Mouse (Mus musculus): ENCODE measurements around the gene Frmpd1. TPM values are rescaled to one million over a fixed set of nuclear protein-coding genes. Genes with fewer than 3 reads are reported as not detected.

Gene Frmpd1
- total and polyA plus RNA-seq, 2 experiments from 2014 or later: 4.6 to 20.5 TPM

GRCm38 (mm10) chr4:45222395-45222794 is 37.7 kb downstream of the Frmpd1 start:
- no peak overlapping the region for H3K27ac ChIP-seq
- H3K4me3 ChIP-seq (ENCODE audit: low read length): no peak overlapping the region
- H3K4me1 ChIP-seq (ENCODE audit: insufficient read depth, low read length): no peaks in the 10 kb centered on the region
- peak; percentile 36 for TF ChIP-seq CTCF (IDR thresholded peaks at IDR 0.05; ENCODE audit: low read depth)
- H3K9me3 ChIP-seq (ENCODE audit: low read length): no peaks in the 10 kb centered on the region
- H3K9ac ChIP-seq (replicated peaks; ENCODE audit: low read length): no peak overlapping the region
- no peak for ATAC-seq
- DNase-seq (ENCODE audit: low spot score): no peak
- WGBS: 96% methylated on average over 2 of the region's 2 CpGs
- H3K27me3 ChIP-seq (ENCODE audit: insufficient read depth, low read length): no peaks in the 10 kb centered on the region
- H3K4me2 ChIP-seq (ENCODE audit: low read depth, low read length): no peak overlapping the region
- no peaks in the 10 kb centered on the region for H3K36me3 ChIP-seq (ENCODE audit: insufficient read depth, low read length)

DNA sequence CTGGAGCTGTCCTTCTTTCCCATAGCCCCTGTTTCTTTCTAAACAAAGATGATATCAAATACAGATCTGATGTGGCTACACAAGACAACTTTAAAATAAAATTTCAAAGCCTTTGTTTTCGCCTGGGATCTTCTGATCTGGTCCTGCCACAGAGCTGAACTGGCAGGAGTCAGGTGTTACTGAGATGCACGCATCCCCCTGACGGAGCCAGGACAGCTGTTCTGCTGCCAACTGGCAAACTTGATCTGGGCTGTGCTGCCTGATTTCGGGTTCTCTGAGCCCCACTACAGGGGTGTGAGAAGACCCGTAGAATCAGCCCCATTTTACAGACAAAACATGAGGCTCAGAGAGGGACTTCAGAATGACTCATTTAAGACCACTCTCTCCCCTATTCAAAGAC is 45.6 kb downstream of the Frmpd1 start:
- Histone ChIP-seq H3K4me3 (ENCODE audit: low read length) (no peak overlapping the region), H3K9me3 (ENCODE audit: low read length) (no peaks in the 10 kb centered on the region), H3K4me2 (ENCODE audit: low read depth, low read length) (no peak overlapping the region), H3K4me1 (ENCODE audit: insufficient read depth, low read length) (no peaks in the 10 kb centered on the region), H3K36me3 (ENCODE audit: insufficient read depth, low read length) (no peaks in the 10 kb centered on the region), H3K9ac (replicated peaks; ENCODE audit: low read length) (no peak overlapping the region), H3K27me3 (ENCODE audit: insufficient read depth, low read length) (no peaks in the 10 kb centered on the region), H3K27ac (no peak overlapping the region)
- no peak for TF ChIP-seq CTCF (IDR thresholded peaks at IDR 0.05; ENCODE audit: low read depth)
- no peak for DNase-seq (ENCODE audit: low spot score)
- no peak for ATAC-seq
- WGBS: 72% methylated on average over 5 of the region's 5 CpGs

DNA sequence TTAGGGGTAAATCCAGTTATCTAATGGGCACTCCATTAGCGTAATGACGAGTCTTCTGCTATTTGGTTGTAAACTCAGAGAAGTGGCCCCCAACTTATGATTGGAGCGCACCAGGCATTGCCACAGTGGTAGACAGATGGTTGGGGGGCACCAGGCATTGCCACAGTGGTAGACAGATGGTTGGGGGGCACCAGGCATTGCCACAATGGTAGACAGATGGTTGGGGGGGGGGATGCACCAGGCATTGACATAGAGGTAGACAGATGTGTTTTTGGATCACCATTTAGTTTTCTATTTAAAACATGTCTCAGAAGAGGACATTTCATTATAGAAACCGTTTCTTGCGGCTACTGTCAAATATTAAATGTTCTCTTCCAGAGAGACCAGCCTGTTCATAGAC is 53.6 kb downstream of the Frmpd1 start:
- Histone ChIP-seq H3K4me3 (ENCODE audit: low read length) (no peak overlapping the region), H3K4me1 (ENCODE audit: insufficient read depth, low read length) (no peaks in the 10 kb centered on the region), H3K4me2 (ENCODE audit: low read depth, low read length) (no peak overlapping the region), H3K9ac (replicated peaks; ENCODE audit: low read length) (no peak overlapping the region), H3K9me3 (ENCODE audit: low read length) (no peaks in the 10 kb centered on the region), H3K36me3 (ENCODE audit: insufficient read depth, low read length) (no peaks in the 10 kb centered on the region), H3K27me3 (ENCODE audit: insufficient read depth, low read length) (no peaks in the 10 kb centered on the region), H3K27ac (no peak overlapping the region)
- no peak for DNase-seq (ENCODE audit: low spot score)
- ATAC-seq: no peak
- 82% methylated on average over 5 of the region's 5 CpGs for WGBS
- no peak for TF ChIP-seq CTCF (IDR thresholded peaks at IDR 0.05; ENCODE audit: low read depth)

DNA sequence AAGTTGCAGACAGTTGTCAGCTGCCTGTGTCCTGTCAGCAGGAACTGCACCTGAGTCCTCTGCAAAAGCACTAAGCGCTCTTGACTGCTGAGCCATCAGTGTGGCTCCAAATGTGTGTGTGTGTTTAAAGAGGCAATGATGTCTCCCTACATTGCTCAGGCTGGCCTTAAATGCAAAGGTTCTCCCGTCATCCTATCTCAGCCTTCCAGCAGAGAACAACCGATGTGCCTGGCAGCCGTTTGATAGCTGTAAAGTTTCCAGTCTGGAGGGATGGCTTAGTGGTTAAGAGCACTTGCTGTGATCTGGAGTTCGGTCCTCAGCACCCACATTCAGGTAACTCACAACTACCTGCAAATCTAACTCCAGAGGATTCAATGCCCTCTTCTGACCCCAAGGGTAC is 56.7 kb downstream of the Frmpd1 start:
- H3K4me2 ChIP-seq (ENCODE audit: low read depth, low read length): no peak overlapping the region
- DNase-seq (ENCODE audit: low spot score) (no peak), ATAC-seq (no peak)
- H3K9ac ChIP-seq (replicated peaks; ENCODE audit: low read length): no peak overlapping the region
- H3K4me3 ChIP-seq (ENCODE audit: low read length): no peak overlapping the region
- no peak overlapping the region for H3K27ac ChIP-seq
- H3K27me3 ChIP-seq (ENCODE audit: insufficient read depth, low read length): no peaks in the 10 kb centered on the region
- H3K9me3 ChIP-seq (ENCODE audit: low read length): no peaks in the 10 kb centered on the region
- no peaks in the 10 kb centered on the region for H3K4me1 ChIP-seq (ENCODE audit: insufficient read depth, low read length)
- TF ChIP-seq CTCF (IDR thresholded peaks at IDR 0.05; ENCODE audit: low read depth): no peak
- WGBS: 79% methylated on average over 5 of the region's 5 CpGs
- H3K36me3 ChIP-seq (ENCODE audit: insufficient read depth, low read length): no peaks in the 10 kb centered on the region

GRCm38 (mm10) chr4:45242163-45242562 is 57.5 kb downstream of the Frmpd1 start:
- WGBS: 92% methylated on average over 7 of the region's 7 CpGs
- ATAC-seq (no peak), DNase-seq (ENCODE audit: low spot score) (no peak)
- Histone ChIP-seq H3K27ac (no peak overlapping the region), H3K4me1 (ENCODE audit: insufficient read depth, low read length) (no peaks in the 10 kb centered on the region), H3K4me3 (ENCODE audit: low read length) (no peak overlapping the region), H3K9ac (replicated peaks; ENCODE audit: low read length) (no peak overlapping the region), H3K27me3 (ENCODE audit: insufficient read depth, low read length) (no peaks in the 10 kb centered on the region), H3K9me3 (ENCODE audit: low read length) (no peaks in the 10 kb centered on the region), H3K4me2 (ENCODE audit: low read depth, low read length) (no peak overlapping the region), H3K36me3 (ENCODE audit: insufficient read depth, low read length) (no peaks in the 10 kb centered on the region)
- no peak for TF ChIP-seq CTCF (IDR thresholded peaks at IDR 0.05; ENCODE audit: low read depth)

GRCm38 (mm10) chr4:45243211-45243902 is 58.7 kb downstream of the Frmpd1 start:
- 67% methylated on average over 15 of the region's 15 CpGs for WGBS
- Histone ChIP-seq H3K27ac (no peak overlapping the region), H3K9ac (replicated peaks; ENCODE audit: low read length) (no peak overlapping the region), H3K4me1 (ENCODE audit: insufficient read depth, low read length) (no peaks in the 10 kb centered on the region), H3K4me3 (ENCODE audit: low read length) (no peak overlapping the region), H3K36me3 (ENCODE audit: insufficient read depth, low read length) (no peaks in the 10 kb centered on the region), H3K4me2 (ENCODE audit: low read depth, low read length) (no peak overlapping the region), H3K9me3 (ENCODE audit: low read length) (no peaks in the 10 kb centered on the region), H3K27me3 (ENCODE audit: insufficient read depth, low read length) (no peaks in the 10 kb centered on the region)
- ATAC-seq: no peak
- DNase-seq (ENCODE audit: low spot score): no peak
- TF ChIP-seq CTCF (IDR thresholded peaks at IDR 0.05; ENCODE audit: low read depth): no peak

- Histone ChIP-seq H3K27ac (no peak overlapping the region), H3K36me3 (ENCODE audit: insufficient read depth, low read length) (no peaks in the 10 kb centered on the region), H3K4me2 (ENCODE audit: low read depth, low read length) (no peak overlapping the region), H3K9me3 (ENCODE audit: low read length) (no peaks in the 10 kb centered on the region), H3K27me3 (ENCODE audit: insufficient read depth, low read length) (no peaks in the 10 kb centered on the region), H3K4me3 (ENCODE audit: low read length) (no peak overlapping the region), H3K4me1 (ENCODE audit: insufficient read depth, low read length) (peaks cover 9% of the 10 kb centered on the region), H3K9ac (replicated peaks; ENCODE audit: low read length) (no peak overlapping the region)
- TF ChIP-seq CTCF (IDR thresholded peaks at IDR 0.05; ENCODE audit: low read depth): no peak
- WGBS: 39% methylated on average over 8 of the region's 8 CpGs
- DNase-seq (ENCODE audit: low spot score) (no peak), ATAC-seq (no peak)
Observed at GRCm38 (mm10) chr4:45251265-45251664, 66.6 kb downstream of the Frmpd1 start.

All from hindbrain, postnatal 0 days (tissue).